Mouse (Mus musculus): Measurements from ENCODE around the gene Scaf1. TPM values are rescaled to one million over a fixed set of nuclear protein-coding genes. Genes with fewer than 3 reads are reported as not detected.
"Not testable (repeated sequence)": the region's sequence is repeated elsewhere in the genome, so short reads cannot be mapped to it uniquely, and the experiment has no call there.

The Scaf1 gene
- polyA plus RNA-seq, 1 experiment from 2014 or later: 40.2 TPM

GRCm38 (mm10) chr7:45023711-45024110, 7.5 kb upstream of the Scaf1 start:
- peaks cover 22% of the 10 kb centered on the region for H3K36me3 ChIP-seq
- H3K27ac ChIP-seq; H3K4me1 ChIP-seq; H3K4me2 ChIP-seq; H3K4me3 ChIP-seq; H3K9me3 ChIP-seq; H3K9ac ChIP-seq; H3K27me3 ChIP-seq; ATAC-seq (ENCODE audit: insufficient number of reproducible peaks, insufficient read depth, low FRiP score, low TSS enrichment, low read depth): not testable (repeated sequence)
- 84% methylated on average over 5 of the region's 5 CpGs for WGBS

GRCm38 (mm10) chr7:45020225-45020624, 4.1 kb upstream of the Scaf1 start:
- no peak overlapping the region for H3K9ac ChIP-seq
- 68% methylated on average over 9 of the region's 9 CpGs for WGBS

GRCm38 (mm10) chr7:45019031-45019571, 2.9 kb upstream of the Scaf1 start:
- Histone ChIP-seq H3K27ac (peak overlapping the region; percentile 28; the same call in 1 of the 2 replicates), H3K9ac (0 out of 2 replicates have a peak overlapping the region, but pooled peaks have one; percentile 44), H3K27me3 (no peaks in the 10 kb centered on the region)

More at GRCm38 (mm10) chr7:45020225-45020624, 4.1 kb upstream of the Scaf1 start:
- Histone ChIP-seq H3K4me1 (peaks cover 20% of the 10 kb centered on the region), H3K36me3 (no peaks in the 10 kb centered on the region), H3K27ac (no peak overlapping the region), H3K4me3 (no peak overlapping the region), H3K9me3 (no peaks in the 10 kb centered on the region), H3K4me2 (no peak overlapping the region), H3K27me3 (no peaks in the 10 kb centered on the region)
- ATAC-seq (ENCODE audit: insufficient number of reproducible peaks, insufficient read depth, low FRiP score, low TSS enrichment, low read depth): no peak

GRCm38 (mm10) chr7:45017242-45018061, 1.3 kb upstream of the Scaf1 start, which contains the start of gene Rras:
TSS of gene Rras (plus strand) at chr7:45017961.
- WGBS: under 1% methylated on average over 36 of the region's 36 CpGs
- H3K4me3 ChIP-seq: peak within 1 kb of the TSS; percentile 90
- H3K4me2 ChIP-seq: peak within 1 kb of the TSS; percentile 90
- no peaks in the 10 kb centered on the region for H3K27me3 ChIP-seq
- no peaks in the 10 kb centered on the region for H3K9me3 ChIP-seq
- peaks cover 29% of the 10 kb centered on the region for H3K4me1 ChIP-seq
- peak; percentile 88 for ATAC-seq (ENCODE audit: insufficient number of reproducible peaks, insufficient read depth, low FRiP score, low TSS enrichment, low read depth)
- peak within 1 kb of the TSS; percentile 95 for H3K27ac ChIP-seq
- H3K36me3 ChIP-seq: peaks cover 16% of the 10 kb centered on the region
- H3K9ac ChIP-seq: peak within 1 kb of the TSS; percentile 75

More at GRCm38 (mm10) chr7:45019031-45019571, 2.9 kb upstream of the Scaf1 start:
- WGBS: 32% methylated on average over 8 of the region's 8 CpGs
- 0 out of 2 replicates have a peak overlapping the region, but pooled peaks have one; percentile 90 for H3K4me3 ChIP-seq
- H3K9me3 ChIP-seq: no peaks in the 10 kb centered on the region
- peaks cover 26% of the 10 kb centered on the region for H3K4me1 ChIP-seq
- H3K36me3 ChIP-seq: no peaks in the 10 kb centered on the region
- H3K4me2 ChIP-seq: peak overlapping the region; percentile 90
- ATAC-seq (ENCODE audit: insufficient number of reproducible peaks, insufficient read depth, low FRiP score, low TSS enrichment, low read depth): no peak

- under 1% methylated on average over 4 of the region's 4 CpGs for WGBS
- no peaks in the 10 kb centered on the region for H3K27me3 ChIP-seq
- peaks cover 23% of the 10 kb centered on the region for H3K36me3 ChIP-seq
- H3K9ac ChIP-seq: peak overlapping the region; percentile 62
- H3K27ac ChIP-seq: peak overlapping the region; percentile 95
- peaks cover 29% of the 10 kb centered on the region for H3K4me1 ChIP-seq
- ATAC-seq (ENCODE audit: insufficient number of reproducible peaks, insufficient read depth, low FRiP score, low TSS enrichment, low read depth): no peak
- peak overlapping the region; percentile 90 for H3K4me2 ChIP-seq
- H3K4me3 ChIP-seq: peak overlapping the region; percentile 90
- H3K9me3 ChIP-seq: no peaks in the 10 kb centered on the region
These were observed 598 bp upstream of the Scaf1 start for GRCm38 (mm10) chr7:45016761-45017160.

GRCm38 (mm10) chr7:45015344-45015956, 713 bp downstream of the Scaf1 start:
- H3K9me3 ChIP-seq: no peaks in the 10 kb centered on the region
- WGBS: 1% methylated on average over 20 of the region's 20 CpGs
- H3K4me1 ChIP-seq: peaks cover 29% of the 10 kb centered on the region
- H3K27ac ChIP-seq: peak overlapping the region; percentile 95
- peak overlapping the region; percentile 97 for H3K9ac ChIP-seq
- peak overlapping the region; percentile 90 for H3K4me3 ChIP-seq
- no peaks in the 10 kb centered on the region for H3K27me3 ChIP-seq
- ATAC-seq (ENCODE audit: insufficient number of reproducible peaks, insufficient read depth, low FRiP score, low TSS enrichment, low read depth): no peak
- peaks cover 34% of the 10 kb centered on the region for H3K36me3 ChIP-seq
- peak overlapping the region; percentile 80 for H3K4me2 ChIP-seq

- 95% methylated on average over 3 of the region's 3 CpGs for WGBS
- Histone ChIP-seq H3K4me3 (no peak overlapping the region; the same call in 1 of the 2 replicates), H3K27ac (no peak overlapping the region), H3K4me1 (peaks cover 26% of the 10 kb centered on the region), H3K9ac (peak overlapping the region; percentile 37; the same call in 1 of the 2 replicates), H3K4me2 (no peak overlapping the region), H3K36me3 (peaks cover 48% of the 10 kb centered on the region), H3K27me3 (no peaks in the 10 kb centered on the region), H3K9me3 (no peaks in the 10 kb centered on the region)
- no peak for ATAC-seq (ENCODE audit: insufficient number of reproducible peaks, insufficient read depth, low FRiP score, low TSS enrichment, low read depth)
These were observed 2.1 kb downstream of the Scaf1 start for GRCm38 (mm10) chr7:45014096-45014451.

GRCm38 (mm10) chr7:45013366-45014095, 2.6 kb downstream of the Scaf1 start:
- H3K36me3 ChIP-seq: peaks cover 53% of the 10 kb centered on the region
- no peaks in the 10 kb centered on the region for H3K9me3 ChIP-seq
- peaks cover 21% of the 10 kb centered on the region for H3K4me1 ChIP-seq
- ATAC-seq (ENCODE audit: insufficient number of reproducible peaks, insufficient read depth, low FRiP score, low TSS enrichment, low read depth): no peak
- 95% methylated on average over 16 of the region's 16 CpGs for WGBS
- H3K9ac ChIP-seq: no peak overlapping the region
- H3K27ac ChIP-seq: no peak overlapping the region
- no peaks in the 10 kb centered on the region for H3K27me3 ChIP-seq
- H3K4me2 ChIP-seq: no peak overlapping the region
- H3K4me3 ChIP-seq: no peak overlapping the region

- H3K27ac ChIP-seq: no peak overlapping the region
- H3K4me1 ChIP-seq: peaks cover 15% of the 10 kb centered on the region
- WGBS: 86% methylated on average over 4 of the region's 4 CpGs
- no peaks in the 10 kb centered on the region for H3K9me3 ChIP-seq
- H3K27me3 ChIP-seq: no peaks in the 10 kb centered on the region
- H3K9ac ChIP-seq: no peak overlapping the region
- H3K4me3 ChIP-seq: no peak overlapping the region
- no peak for ATAC-seq (ENCODE audit: insufficient number of reproducible peaks, insufficient read depth, low FRiP score, low TSS enrichment, low read depth)
- no peak overlapping the region for H3K4me2 ChIP-seq
- peaks cover 60% of the 10 kb centered on the region for H3K36me3 ChIP-seq
These were observed 3.3 kb downstream of the Scaf1 start for GRCm38 (mm10) chr7:45012824-45013223.

GRCm38 (mm10) chr7:45012011-45012410, 4.2 kb downstream of the Scaf1 start:
- no peak for ATAC-seq (ENCODE audit: insufficient number of reproducible peaks, insufficient read depth, low FRiP score, low TSS enrichment, low read depth)
- 96% methylated on average over 6 of the region's 6 CpGs for whole genome bisulfite sequencing
- H3K27me3 ChIP-seq: no peaks in the 10 kb centered on the region
- no peak overlapping the region for H3K27ac ChIP-seq
- H3K9me3 ChIP-seq: no peaks in the 10 kb centered on the region
- H3K36me3 ChIP-seq: peaks cover 68% of the 10 kb centered on the region
- H3K4me1 ChIP-seq: peaks cover 15% of the 10 kb centered on the region
- H3K4me2 ChIP-seq: no peak overlapping the region
- H3K9ac ChIP-seq: no peak overlapping the region
- H3K4me3 ChIP-seq: no peak overlapping the region

GRCm38 (mm10) chr7:45008411-45008810, 7.8 kb downstream of the Scaf1 start:
- 94% methylated on average over 19 of the region's 19 CpGs for WGBS
- peaks cover 96% of the 10 kb centered on the region for H3K36me3 ChIP-seq
- H3K27ac ChIP-seq: no peak overlapping the region
- H3K9ac ChIP-seq: no peak overlapping the region
- no peaks in the 10 kb centered on the region for H3K9me3 ChIP-seq
- H3K27me3 ChIP-seq: no peaks in the 10 kb centered on the region
- no peaks in the 10 kb centered on the region for H3K4me1 ChIP-seq
- H3K4me3 ChIP-seq: no peak overlapping the region
- H3K4me2 ChIP-seq: no peak overlapping the region
- no peak for ATAC-seq (ENCODE audit: insufficient number of reproducible peaks, insufficient read depth, low FRiP score, low TSS enrichment, low read depth)
